Mouse (Mus musculus): Measurements from ENCODE around the gene Hist1h1t.

DNA sequence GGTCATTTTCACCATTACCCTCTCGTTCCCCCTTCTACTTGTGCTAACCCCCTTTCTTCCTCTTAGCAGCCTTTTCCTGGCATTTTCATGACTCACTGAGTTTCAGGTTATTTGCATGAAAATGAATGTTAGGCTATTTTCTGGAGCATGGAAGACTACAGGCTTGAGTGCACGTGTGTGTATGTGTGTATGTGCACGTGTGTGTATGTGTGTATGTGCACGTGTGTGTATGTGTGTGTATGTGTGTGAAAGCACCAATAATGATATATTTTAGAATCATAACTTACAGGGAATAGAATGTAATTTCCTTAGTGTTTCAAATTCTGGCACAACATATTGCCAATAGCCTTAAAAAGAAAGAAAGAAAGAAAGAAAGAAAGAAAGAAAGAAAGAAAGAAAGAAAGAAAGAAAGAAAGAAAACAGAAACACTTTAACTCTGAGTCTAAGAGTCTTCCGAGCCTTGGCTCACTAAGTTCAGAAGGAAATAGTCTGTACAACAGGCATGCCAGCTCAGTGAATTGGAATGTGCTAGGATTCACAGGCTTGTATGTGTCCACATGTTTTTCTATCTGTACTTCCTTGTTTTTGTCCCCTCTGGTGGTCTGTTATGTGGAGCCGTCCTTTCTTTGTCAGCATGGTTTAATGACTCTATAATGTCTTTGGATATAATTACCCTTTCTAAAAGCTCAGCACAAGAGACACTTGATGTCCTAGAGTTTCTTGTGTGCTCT is 35.8 kb upstream of the Hist1h1t start:
- no peak for TF ChIP-seq POLR2A (IDR thresholded peaks at IDR 0.05; ENCODE audit: extremely low read depth, insufficient read depth, low read length)
- TF ChIP-seq CTCF (IDR thresholded peaks at IDR 0.05; ENCODE audit: extremely low read depth, insufficient read depth, low read length), result no peak

Data from cortical plate, adult 2 months (tissue).